Mouse (Mus musculus): ENCODE results near the gene Otop2. TPM values are rescaled to one million over a fixed set of nuclear protein-coding genes. Genes with fewer than 3 reads are reported as not detected.

Gene Otop2
- polyA plus RNA-seq, 1 experiment from 2014 or later = not detected

DNA sequence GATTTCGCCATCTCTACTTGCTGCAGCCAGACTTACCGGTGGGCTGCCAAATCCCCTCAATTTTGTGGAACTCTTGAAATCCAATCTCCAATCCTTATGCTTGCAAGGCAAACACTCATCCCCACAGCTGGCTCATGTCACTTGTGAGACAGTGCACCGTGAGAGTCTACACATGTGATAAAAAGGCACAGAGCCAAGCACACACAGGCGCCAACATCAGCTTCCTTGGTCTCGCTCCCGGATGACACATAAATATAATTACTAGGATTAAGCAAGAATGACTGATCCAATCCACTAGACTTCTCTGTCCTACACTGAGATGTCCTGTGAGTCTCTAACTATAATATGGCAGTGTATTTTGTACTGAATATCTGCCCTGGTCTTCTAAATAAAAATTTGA, 16.0 kb upstream of the Otop2 start:
- H3K36me3 ChIP-seq (ENCODE audit: insufficient read depth, low read length) = no peaks in the 10 kb centered on the region
- H3K9ac ChIP-seq (replicated peaks; ENCODE audit: low read depth) = no peak overlapping the region
- WGBS = 42% methylated on average over 6 of the region's 6 CpGs
- H3K9me3 ChIP-seq (ENCODE audit: low read length) = no peaks in the 10 kb centered on the region
- H3K27ac ChIP-seq (ENCODE audit: low read length) = 0 out of 2 replicates have a peak overlapping the region, but pooled peaks have one; percentile 51
- DNase-seq (ENCODE audit: low spot score) = peak; percentile 91
- no peak for TF ChIP-seq CTCF (IDR thresholded peaks at IDR 0.05)
- peak; percentile 55 for TF ChIP-seq EP300 (IDR thresholded peaks at IDR 0.05)
- no peaks in the 10 kb centered on the region for H3K27me3 ChIP-seq (replicated peaks; ENCODE audit: insufficient read depth, low read length)
- H3K4me2 ChIP-seq (replicated peaks; ENCODE audit: low read depth, low read length) = no peak overlapping the region
- H3K4me3 ChIP-seq (ENCODE audit: low read depth, low read length) = no peak overlapping the region
- peak; percentile 90 for ATAC-seq
- H3K4me1 ChIP-seq (ENCODE audit: insufficient read depth, low read depth, low read length) = 0 out of 2 replicates have a peak, but pooled peaks cover 4% of the 10 kb centered on the region

DNA sequence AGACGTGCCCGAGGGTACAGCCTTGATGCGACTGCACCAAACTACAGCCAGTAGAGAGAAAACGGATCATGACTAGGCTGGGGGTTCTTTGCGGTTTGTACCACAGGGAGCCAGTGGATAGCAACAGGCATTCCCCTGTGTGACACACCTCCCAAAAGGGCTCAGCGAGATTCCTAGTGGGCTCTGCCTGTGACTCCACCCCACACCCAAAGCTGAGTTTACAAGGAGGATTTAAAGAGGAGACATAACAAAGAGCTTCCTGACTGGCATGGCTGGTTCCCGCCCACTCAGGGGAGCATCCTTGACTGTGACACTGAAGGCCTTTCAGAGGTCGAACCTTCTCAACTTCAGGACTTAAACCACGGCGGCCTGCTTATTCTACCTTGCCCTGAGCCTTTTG, 15.5 kb upstream of the Otop2 start:
- whole genome bisulfite sequencing = 70% methylated on average over 10 of the region's 10 CpGs
- no peak for ATAC-seq
- no peaks in the 10 kb centered on the region for H3K9me3 ChIP-seq (ENCODE audit: low read length)
- TF ChIP-seq EP300 (IDR thresholded peaks at IDR 0.05) (no peak), CTCF (IDR thresholded peaks at IDR 0.05) (no peak)
- no peak overlapping the region for H3K9ac ChIP-seq (replicated peaks; ENCODE audit: low read depth)
- no peaks in the 10 kb centered on the region for H3K27me3 ChIP-seq (replicated peaks; ENCODE audit: insufficient read depth, low read length)
- H3K36me3 ChIP-seq (ENCODE audit: insufficient read depth, low read length) = no peaks in the 10 kb centered on the region
- no peak overlapping the region for H3K4me2 ChIP-seq (replicated peaks; ENCODE audit: low read depth, low read length)
- no peak overlapping the region for H3K4me3 ChIP-seq (ENCODE audit: low read depth, low read length)
- 0 out of 2 replicates have a peak, but pooled peaks cover 4% of the 10 kb centered on the region for H3K4me1 ChIP-seq (ENCODE audit: insufficient read depth, low read depth, low read length)
- H3K27ac ChIP-seq (ENCODE audit: low read length) = peak overlapping the region; percentile 14; the same call in 1 of the 2 replicates
- no peak for DNase-seq (ENCODE audit: low spot score)

DNA sequence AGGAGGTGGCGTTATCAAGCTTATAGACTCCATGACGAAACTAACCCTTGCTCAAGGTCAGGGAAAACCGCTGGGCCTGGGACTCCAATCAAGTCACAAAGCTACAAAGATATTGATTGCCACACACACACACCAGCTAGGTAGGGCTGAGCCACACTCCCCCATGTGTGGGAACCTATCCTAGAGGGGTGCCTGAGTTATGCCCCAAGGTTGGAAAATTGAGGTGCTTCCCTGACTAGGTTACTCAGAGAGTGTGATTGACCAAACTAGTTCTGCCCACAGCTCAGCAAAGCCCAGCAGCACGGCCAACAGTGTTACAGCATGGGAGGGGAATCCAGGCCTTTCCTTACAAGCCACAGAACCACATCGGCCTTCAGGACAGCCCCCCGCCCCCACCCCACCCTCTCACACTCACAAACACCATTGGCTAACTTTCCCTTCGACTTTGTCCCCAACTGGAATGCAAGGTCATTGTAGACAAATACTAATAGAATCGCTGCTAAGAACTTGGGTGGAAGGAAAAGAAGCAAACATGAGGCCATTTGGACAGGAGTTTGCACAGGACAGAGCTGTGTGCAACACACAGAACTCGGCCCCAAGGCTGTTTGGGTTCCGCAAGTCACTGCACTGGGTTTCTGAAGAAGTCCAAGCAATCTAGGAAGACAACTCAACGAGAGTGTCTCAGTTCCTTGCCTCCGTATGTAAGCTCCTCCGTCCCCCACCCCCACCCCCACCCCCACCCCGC, 14.2 kb upstream of the Otop2 start:
- H3K36me3 ChIP-seq (ENCODE audit: insufficient read depth, low read length) = no peaks in the 10 kb centered on the region
- H3K4me3 ChIP-seq (ENCODE audit: low read depth, low read length) = no peak overlapping the region
- peak; percentile 45 for DNase-seq (ENCODE audit: low spot score)
- H3K27me3 ChIP-seq (replicated peaks; ENCODE audit: insufficient read depth, low read length) = 0 out of 2 replicates have a peak, but pooled peaks cover 5% of the 10 kb centered on the region
- no peak overlapping the region for H3K9ac ChIP-seq (replicated peaks; ENCODE audit: low read depth)
- H3K27ac ChIP-seq (ENCODE audit: low read length) = no peak overlapping the region
- no peak; the same call in 1 of the 2 replicates for ATAC-seq
- 42% methylated on average over 14 of the region's 14 CpGs for WGBS
- no peak overlapping the region for H3K4me2 ChIP-seq (replicated peaks; ENCODE audit: low read depth, low read length)
- TF ChIP-seq EP300 (IDR thresholded peaks at IDR 0.05) (no peak), CTCF (IDR thresholded peaks at IDR 0.05) (no peak)
- no peaks in the 10 kb centered on the region for H3K9me3 ChIP-seq (ENCODE audit: low read length)
- H3K4me1 ChIP-seq (ENCODE audit: insufficient read depth, low read depth, low read length) = peaks cover 10% of the 10 kb centered on the region; the same call in 1 of the 2 replicates

DNA sequence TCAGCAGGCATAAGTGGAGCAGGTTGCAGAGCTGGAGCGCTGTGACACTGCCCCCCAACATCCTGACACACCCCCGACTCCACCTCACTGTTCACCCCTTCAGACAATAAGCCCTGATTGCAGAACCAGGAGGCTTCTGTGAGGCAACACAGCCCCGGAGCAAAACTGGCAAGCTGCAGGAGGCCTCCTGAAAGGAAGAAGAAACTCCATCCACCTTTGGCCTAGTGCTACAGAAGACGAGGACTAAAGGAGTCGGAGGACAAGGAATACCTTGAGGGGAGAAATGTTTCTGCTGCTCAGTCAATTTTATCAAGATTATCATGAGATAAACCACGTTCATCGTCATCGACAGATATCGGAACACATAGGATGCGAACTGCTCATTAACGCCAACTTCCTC, 11.0 kb upstream of the Otop2 start:
- no peak for DNase-seq (ENCODE audit: low spot score)
- no peak for ATAC-seq
- no peak overlapping the region for H3K27ac ChIP-seq (ENCODE audit: low read length)
- no peak overlapping the region for H3K4me3 ChIP-seq (ENCODE audit: low read depth, low read length)
- 86% methylated on average over 11 of the region's 11 CpGs for WGBS
- H3K4me2 ChIP-seq (replicated peaks; ENCODE audit: low read depth, low read length) = no peak overlapping the region
- H3K9ac ChIP-seq (replicated peaks; ENCODE audit: low read depth) = no peak overlapping the region
- no peaks in the 10 kb centered on the region for H3K36me3 ChIP-seq (ENCODE audit: insufficient read depth, low read length)
- TF ChIP-seq CTCF (IDR thresholded peaks at IDR 0.05) (no peak), EP300 (IDR thresholded peaks at IDR 0.05) (no peak)
- H3K27me3 ChIP-seq (replicated peaks; ENCODE audit: insufficient read depth, low read length) = 0 out of 2 replicates have a peak, but pooled peaks cover 5% of the 10 kb centered on the region
- no peaks in the 10 kb centered on the region for H3K9me3 ChIP-seq (ENCODE audit: low read length)
- H3K4me1 ChIP-seq (ENCODE audit: insufficient read depth, low read depth, low read length) = peaks cover 10% of the 10 kb centered on the region; the same call in 1 of the 2 replicates

DNA sequence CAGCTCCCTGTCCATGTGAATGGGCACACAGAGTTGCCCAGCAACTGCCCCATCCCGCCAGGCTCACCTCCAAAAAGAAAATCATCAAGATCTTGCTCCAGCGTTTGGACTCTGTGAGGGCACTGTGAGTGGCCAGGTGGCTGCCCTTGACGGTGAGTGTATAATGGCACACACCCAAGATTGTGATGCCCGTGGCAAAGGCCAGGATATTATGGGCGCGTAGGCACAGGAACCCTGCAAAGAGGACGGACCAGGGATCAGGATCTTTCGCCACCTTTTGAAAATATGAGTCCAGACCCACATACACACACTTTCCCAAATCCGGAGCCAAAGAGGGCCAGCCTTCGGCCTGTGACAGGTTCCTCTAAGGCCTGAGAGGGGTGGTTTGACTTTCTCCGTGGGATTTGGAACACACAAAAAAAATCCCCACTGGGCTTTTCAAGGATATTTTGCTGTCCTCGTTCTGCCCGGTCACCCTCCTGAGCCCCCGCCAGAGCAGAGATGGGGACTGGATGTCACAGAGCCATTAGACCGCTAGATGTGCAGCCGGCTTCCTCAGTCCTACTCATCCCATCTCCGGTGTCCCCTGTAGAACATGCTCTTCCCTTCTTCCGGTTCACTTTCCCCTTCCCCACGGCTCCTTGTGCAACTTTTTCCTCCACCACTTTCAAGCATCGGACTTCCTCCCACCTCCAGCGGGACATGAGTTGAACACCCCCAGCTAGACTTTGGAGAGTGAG, 10.3 kb upstream of the Otop2 start:
- Histone ChIP-seq H3K4me3 (ENCODE audit: low read depth, low read length) (peak overlapping the region; percentile 37), H3K9me3 (ENCODE audit: low read length) (no peaks in the 10 kb centered on the region), H3K4me2 (replicated peaks; ENCODE audit: low read depth, low read length) (peak overlapping the region; percentile 66), H3K9ac (replicated peaks; ENCODE audit: low read depth) (no peak overlapping the region), H3K4me1 (ENCODE audit: insufficient read depth, low read depth, low read length) (peaks cover 8% of the 10 kb centered on the region; the same call in 1 of the 2 replicates), H3K27me3 (replicated peaks; ENCODE audit: insufficient read depth, low read length) (0 out of 2 replicates have a peak, but pooled peaks cover 5% of the 10 kb centered on the region), H3K27ac (ENCODE audit: low read length) (no peak overlapping the region), H3K36me3 (ENCODE audit: insufficient read depth, low read length) (no peaks in the 10 kb centered on the region)
- no peak for TF ChIP-seq CTCF (IDR thresholded peaks at IDR 0.05)
- TF ChIP-seq EP300 (IDR thresholded peaks at IDR 0.05) = no peak
- WGBS = 46% methylated on average over 21 of the region's 21 CpGs
- ATAC-seq = no peak
- no peak for DNase-seq (ENCODE audit: low spot score)

DNA sequence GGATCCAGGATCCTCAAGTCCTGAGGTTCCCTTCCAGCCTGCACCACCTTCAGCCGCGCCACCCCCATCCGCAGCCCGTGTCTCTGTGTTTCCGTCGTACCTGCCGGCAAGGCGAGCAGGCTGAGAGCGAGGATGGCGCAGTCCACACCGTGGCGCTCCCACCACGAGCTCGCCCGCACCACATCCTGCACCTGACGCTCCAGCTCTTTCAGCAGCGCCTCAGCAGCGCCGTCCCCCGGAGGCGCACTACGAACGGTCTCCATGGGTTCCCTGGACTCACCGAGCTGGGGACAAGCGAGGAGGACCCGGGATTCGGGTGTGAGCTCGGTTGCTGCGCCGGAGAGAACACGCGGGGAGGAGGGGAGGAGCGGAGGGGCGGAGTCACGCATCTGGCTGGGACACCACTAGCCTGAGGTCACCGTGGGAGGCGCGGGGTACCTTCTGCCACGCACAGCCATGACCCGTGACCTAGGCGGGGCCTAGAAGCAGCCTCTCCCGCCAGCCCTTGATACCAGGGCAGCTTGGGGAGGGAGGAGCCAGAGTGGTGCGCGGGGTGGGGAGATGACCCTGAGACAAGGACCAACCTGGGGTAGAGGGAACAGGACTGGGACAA, 9.6 kb upstream of the Otop2 start, which contains the start of gene Fads6:
Gene Fads6 (minus strand): TSS at position 450 of the 613 bp plus-strand sequence.
- no peak within 1 kb of the TSS for H3K9ac ChIP-seq (replicated peaks; ENCODE audit: low read depth)
- DNase-seq (ENCODE audit: low spot score) = peak; percentile 53

More for the DNA sequence above, 9.6 kb upstream of the Otop2 start, which contains the start of gene Fads6:
- H3K4me1 ChIP-seq (ENCODE audit: insufficient read depth, low read depth, low read length) = peaks cover 7% of the 10 kb centered on the region; the same call in 1 of the 2 replicates
- TF ChIP-seq CTCF (IDR thresholded peaks at IDR 0.05) (peak; percentile 69), EP300 (IDR thresholded peaks at IDR 0.05) (no peak)
- WGBS = under 1% methylated on average over 43 of the region's 44 CpGs
- H3K4me3 ChIP-seq (ENCODE audit: low read depth, low read length) = peak within 1 kb of the TSS; percentile 37
- H3K36me3 ChIP-seq (ENCODE audit: insufficient read depth, low read length) = no peaks in the 10 kb centered on the region
- no peaks in the 10 kb centered on the region for H3K9me3 ChIP-seq (ENCODE audit: low read length)
- H3K27me3 ChIP-seq (replicated peaks; ENCODE audit: insufficient read depth, low read length) = 0 out of 2 replicates have a peak, but pooled peaks cover 5% of the 10 kb centered on the region
- H3K27ac ChIP-seq (ENCODE audit: low read length) = no peak within 1 kb of the TSS
- H3K4me2 ChIP-seq (replicated peaks; ENCODE audit: low read depth, low read length) = peak within 1 kb of the TSS; percentile 66
- ATAC-seq = peak; percentile 59

All from lung, postnatal 0 days (tissue).